Mouse (Mus musculus) limb, embryonic 10.5 days (tissue): ENCODE results near the gene Thap8. TPM values are rescaled to one million over a fixed set of nuclear protein-coding genes. Genes with fewer than 3 reads are reported as not detected.
"Not testable (repeated sequence)": the region's sequence is repeated elsewhere in the genome, so short reads cannot be mapped to it uniquely, and the experiment has no call there.

Experiments
- DNase-seq: peaks from one replicate; pipeline ENCODE4 v3.0.0-alpha.2; 2017; ENCODE audit warnings: low spot score
- H3K27ac ChIP-seq: fragments of 300-500 bp; sonication (generic); 2 replicates; pipeline ENCODE4 v1.5.1; 2016; ENCODE audit warnings: mild to moderate bottlenecking
- H3K27me3 ChIP-seq: fragments of 300-500 bp; sonication (generic); 2 replicates; pipeline ENCODE4 v1.6.1; 2016; ENCODE audit warnings: low read depth, mild to moderate bottlenecking; ENCODE audit not compliant: poor library complexity, severe bottlenecking
- H3K36me3 ChIP-seq: fragments of 300-500 bp; sonication (generic); 2 replicates; pipeline ENCODE4 v1.6.1; 2016; ENCODE audit warnings: mild to moderate bottlenecking, moderate library complexity
- H3K4me1 ChIP-seq: fragments of 300-500 bp; sonication (generic); 2 replicates; pipeline ENCODE4 v1.6.1; 2016
- H3K4me3 ChIP-seq: fragments of 300-500 bp; sonication (generic); 2 replicates; pipeline ENCODE4 v1.5.1; 2016; ENCODE audit warnings: mild to moderate bottlenecking, moderate library complexity
- H3K9me3 ChIP-seq: fragments of 300-500 bp; sonication (generic); replicated peaks from 2 replicates; pipeline ENCODE4 v1.6.1; 2016; ENCODE audit warnings: mild to moderate bottlenecking
- WGBS: fragments of 180-500 bp; shearing (Covaris S2); methylation state at CpG from one replicate; pipeline ENCODE4 v1.1.7; 2016; 5-methylcytosine and 5-hydroxymethylcytosine counted together
- polyA plus RNA-seq: library from polyadenylated mRNA; unstranded; fragments of >200 nt; fragmentation: Nextera tagmentation; extraction: Ambion mirVana; gene quantifications from 2 replicates; pipeline ENCODE4 v1.2.1, GENCODE M21; 2016

Thap8 gene
- 0.15 and 0.25 TPM in 2 replicates for polyA plus RNA-seq

DNA sequence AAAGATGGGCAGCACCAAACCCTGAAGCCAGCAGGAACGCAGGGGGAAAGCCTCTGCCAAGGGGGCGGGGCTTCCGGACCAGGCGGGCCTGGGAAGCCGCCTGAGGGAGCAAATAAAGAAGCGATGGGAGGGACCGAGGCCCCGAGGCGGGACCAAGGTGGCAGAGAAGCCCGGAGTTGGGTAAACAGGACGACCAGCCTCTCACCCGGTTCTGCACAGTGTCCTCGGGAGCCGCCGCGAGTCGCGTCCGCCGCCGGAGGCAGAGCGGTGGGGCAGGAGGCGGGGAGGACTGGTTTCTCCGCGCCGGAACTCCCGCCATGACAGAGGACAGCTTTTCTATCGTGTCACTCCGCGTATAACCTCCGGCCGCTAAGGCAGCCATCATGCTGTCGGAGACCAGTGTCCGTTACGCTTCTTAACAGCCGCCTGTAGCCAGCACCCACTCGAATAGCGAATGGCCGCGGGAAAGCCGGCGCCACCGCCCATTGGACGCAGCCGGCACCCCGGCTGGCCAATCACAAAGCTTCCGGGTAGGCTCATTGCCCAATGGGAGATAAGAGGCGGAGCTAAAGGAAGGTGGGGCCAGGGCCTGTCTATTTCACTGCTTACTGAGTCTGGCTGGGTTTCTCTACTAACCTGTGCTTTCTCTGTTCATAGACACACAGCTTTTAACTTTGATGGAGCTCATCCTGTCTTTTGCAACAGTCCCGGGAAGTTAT, at the start of gene Thap8, which contains the start of gene Wdr62:
TSS of gene Thap8 (plus strand) at position 144 of the 719 bp plus-strand sequence.
TSS of gene Wdr62 (minus strand) at position 469 of the 719 bp plus-strand sequence.
- Histone ChIP-seq H3K9me3 (no peaks in the 10 kb centered on the region), H3K4me3 (peak within 1 kb of the TSS; percentile 86), H3K27me3 (no peaks in the 10 kb centered on the region), H3K27ac (peak within 1 kb of the TSS; percentile 88), H3K36me3 (no peaks in the 10 kb centered on the region), H3K4me1 (peaks cover 19% of the 10 kb centered on the region)
- WGBS: under 1% methylated on average over 49 of the region's 49 CpGs
- DNase-seq: peak; percentile 92

DNA sequence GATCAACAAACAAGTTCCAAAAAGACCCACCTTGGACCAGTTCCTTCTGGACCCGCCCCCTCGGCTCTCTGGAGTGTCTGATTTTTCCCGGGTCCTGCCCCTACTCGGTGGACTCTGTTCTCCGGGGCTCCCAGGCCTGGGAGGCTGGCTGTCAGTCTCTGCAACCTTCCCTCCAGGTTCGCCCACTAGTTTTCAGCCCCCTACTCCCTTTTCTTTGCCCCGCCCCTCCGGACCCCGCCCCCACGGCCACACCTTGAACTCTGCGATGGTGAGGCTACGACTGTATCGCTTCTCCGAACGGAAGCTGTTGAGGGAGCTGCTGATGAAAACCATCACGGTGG, 48.6 kb upstream of the Thap8 start:
- 1% methylated on average over 16 of the region's 16 CpGs for WGBS
- Histone ChIP-seq H3K9me3 (no peaks in the 10 kb centered on the region), H3K27ac (peak overlapping the region; percentile 93), H3K4me1 (peaks cover 19% of the 10 kb centered on the region), H3K36me3 (peaks cover 65% of the 10 kb centered on the region), H3K27me3 (no peaks in the 10 kb centered on the region), H3K4me3 (peak overlapping the region; percentile 84)
- no peak for DNase-seq

DNA sequence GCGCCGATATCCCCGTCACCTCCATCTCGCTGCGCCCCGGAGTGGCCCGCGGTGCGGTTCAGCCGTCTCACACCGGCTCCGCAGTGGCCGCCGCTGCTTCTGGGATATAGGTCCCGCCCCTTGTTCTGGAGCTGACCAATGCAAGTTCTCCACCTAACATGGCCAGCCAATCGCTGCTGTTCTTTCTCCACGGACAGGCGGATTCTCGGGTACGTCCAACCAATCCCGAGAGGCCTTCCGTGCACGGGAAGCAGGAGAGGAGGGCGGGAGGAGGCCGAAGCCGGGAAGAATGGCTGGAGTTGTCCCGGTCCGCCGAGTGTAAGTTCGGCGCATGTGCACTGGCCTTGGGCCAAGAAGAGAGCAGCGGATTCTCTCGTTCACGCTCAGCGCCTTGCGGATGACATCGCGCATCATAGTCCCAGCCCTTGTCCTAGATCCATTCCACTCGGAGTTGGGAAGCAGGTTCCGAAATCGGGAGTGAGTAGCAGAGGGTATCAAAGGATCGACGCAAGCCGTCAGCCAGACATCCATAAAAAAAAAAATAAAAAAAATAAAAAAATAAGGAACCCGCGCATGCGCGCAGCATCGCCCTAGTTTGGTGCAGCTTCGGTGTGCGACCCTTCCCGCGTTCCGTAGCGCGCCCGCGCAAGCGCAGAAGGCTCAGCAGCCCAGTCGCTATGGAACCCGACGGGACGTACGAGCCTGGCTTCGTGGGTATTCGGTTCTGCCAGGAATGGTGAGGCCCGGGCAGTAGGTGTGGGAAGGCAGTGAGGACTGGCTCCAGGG, 48.0 kb upstream of the Thap8 start, which contains the start of the genes Polr2i and Tbcb:
TSS of gene Polr2i (plus strand) at position 280 of the 786 bp plus-strand sequence.
TSS of gene Tbcb (minus strand) at position 604 of the 786 bp plus-strand sequence.
- H3K27ac ChIP-seq: peak within 1 kb of the TSS; percentile 93
- H3K36me3 ChIP-seq: peaks cover 60% of the 10 kb centered on the region
- peak within 1 kb of the TSS; percentile 84 for H3K4me3 ChIP-seq
- no peaks in the 10 kb centered on the region for H3K9me3 ChIP-seq
- WGBS: under 1% methylated on average over 67 of the region's 67 CpGs
- H3K4me1 ChIP-seq: peaks cover 19% of the 10 kb centered on the region
- H3K27me3 ChIP-seq: no peaks in the 10 kb centered on the region
- peak; percentile 96 for DNase-seq

DNA sequence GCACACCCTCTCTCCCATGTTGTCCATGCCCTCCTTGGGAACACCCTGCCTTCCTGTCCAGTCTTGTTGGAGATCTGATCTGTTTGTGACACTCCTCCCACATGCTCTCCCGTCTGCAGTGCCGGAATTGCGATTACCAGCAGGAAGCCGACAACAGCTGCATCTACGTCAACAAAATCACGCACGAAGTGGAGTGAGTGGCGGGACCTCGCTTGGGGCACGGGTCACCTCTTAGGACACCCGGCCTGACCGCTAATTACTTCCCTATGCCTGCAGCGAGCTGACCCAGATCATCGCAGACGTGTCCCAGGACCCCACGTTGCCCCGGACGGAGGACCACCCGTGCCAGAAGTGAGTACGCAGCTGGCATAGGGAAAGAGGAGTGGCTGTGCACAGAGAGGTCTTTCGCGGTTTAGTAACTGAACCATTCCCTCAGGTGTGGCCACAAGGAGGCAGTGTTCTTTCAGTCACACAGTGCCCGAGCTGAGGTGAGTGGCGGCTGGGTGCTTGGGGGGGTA, 47.2 kb upstream of the Thap8 start:
- peak; percentile 75 for DNase-seq
- Histone ChIP-seq H3K27ac (peak overlapping the region; percentile 93), H3K36me3 (peaks cover 51% of the 10 kb centered on the region), H3K9me3 (no peaks in the 10 kb centered on the region), H3K4me1 (peaks cover 19% of the 10 kb centered on the region), H3K4me3 (peak overlapping the region; percentile 84), H3K27me3 (no peaks in the 10 kb centered on the region)
- WGBS: 5% methylated on average over 24 of the region's 24 CpGs

DNA sequence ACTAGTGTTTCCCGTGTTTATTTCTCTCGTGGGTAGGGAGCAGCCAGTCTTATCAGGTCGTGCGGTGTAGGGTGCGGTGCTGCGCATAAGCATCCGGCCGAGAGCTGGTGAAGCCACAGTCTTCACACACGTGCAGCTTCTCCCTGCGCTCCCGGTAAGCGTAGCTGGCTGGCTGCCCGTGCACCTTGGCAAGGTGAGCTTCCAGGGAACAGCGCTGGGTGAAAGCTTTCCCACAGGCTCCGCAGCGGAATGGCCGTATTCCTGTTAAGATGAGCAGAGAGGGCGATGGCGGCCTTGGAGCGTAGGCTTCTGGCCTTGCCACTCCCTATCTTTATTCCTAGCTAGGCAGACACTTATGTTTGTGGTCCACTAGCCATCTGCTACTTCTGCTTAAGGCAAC, 46.5 kb upstream of the Thap8 start:
- WGBS: 90% methylated on average over 20 of the region's 20 CpGs
- H3K27ac ChIP-seq: no peak overlapping the region
- peaks cover 45% of the 10 kb centered on the region for H3K36me3 ChIP-seq
- peaks cover 19% of the 10 kb centered on the region for H3K4me1 ChIP-seq
- peak overlapping the region; percentile 84 for H3K4me3 ChIP-seq
- no peaks in the 10 kb centered on the region for H3K27me3 ChIP-seq
- DNase-seq: no peak
- H3K9me3 ChIP-seq: no peaks in the 10 kb centered on the region

DNA sequence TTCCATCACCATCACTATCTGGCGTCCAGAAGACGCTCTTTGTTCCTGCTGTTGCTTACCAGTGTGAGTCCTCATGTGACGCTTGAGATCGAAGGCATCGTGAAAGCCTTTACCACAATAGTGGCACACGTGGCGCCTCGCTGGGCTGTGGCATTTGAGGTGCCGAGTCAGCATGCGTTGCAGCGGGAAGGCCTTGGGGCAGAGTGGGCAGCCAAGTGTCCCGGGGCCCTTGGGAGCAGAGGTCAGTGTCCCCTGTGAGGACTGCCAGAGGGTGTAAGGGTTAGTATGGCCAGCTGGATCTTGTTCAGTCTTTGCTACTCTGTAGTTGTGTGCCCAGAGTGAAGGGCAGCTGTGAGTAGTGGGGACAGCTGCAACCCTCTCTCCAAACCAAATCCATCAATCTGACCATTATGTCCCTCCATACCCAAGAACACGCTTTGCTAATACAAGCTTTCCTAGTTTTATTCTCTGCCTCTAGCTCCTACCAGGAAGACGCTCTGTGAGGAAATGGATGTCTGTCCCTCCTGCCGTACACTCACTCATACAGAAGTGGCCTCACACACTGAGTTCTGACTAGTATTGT, 45.5 kb upstream of the Thap8 start:
- WGBS: 96% methylated on average over 15 of the region's 15 CpGs
- Histone ChIP-seq H3K27ac (no peak overlapping the region), H3K27me3 (no peaks in the 10 kb centered on the region), H3K36me3 (peaks cover 38% of the 10 kb centered on the region), H3K4me1 (peaks cover 19% of the 10 kb centered on the region), H3K4me3 (no peak overlapping the region), H3K9me3 (no peaks in the 10 kb centered on the region)
- DNase-seq: no peak

DNA sequence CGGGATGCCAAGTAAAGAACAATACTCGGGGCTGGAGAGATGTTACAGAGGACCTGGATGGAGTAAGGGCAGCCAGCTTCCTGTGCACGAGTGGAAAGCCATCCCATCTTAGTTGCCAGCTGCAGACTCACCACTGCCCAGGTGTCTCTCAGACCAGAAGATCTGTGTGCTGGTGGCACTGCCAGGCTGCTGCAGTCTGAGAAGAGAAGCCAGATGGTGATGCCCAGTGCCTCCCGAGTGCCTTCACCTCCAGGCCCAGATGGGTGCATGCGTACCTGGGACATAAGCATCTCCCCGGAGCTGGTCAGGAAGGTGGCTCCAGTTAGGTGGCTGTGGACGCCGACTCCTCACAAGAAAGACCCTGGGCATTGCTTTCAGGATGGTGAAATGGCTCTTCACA, 44.8 kb upstream of the Thap8 start:
- H3K9me3 ChIP-seq: no peaks in the 10 kb centered on the region
- 94% methylated on average over 8 of the region's 8 CpGs for WGBS
- no peak overlapping the region for H3K4me3 ChIP-seq
- no peaks in the 10 kb centered on the region for H3K27me3 ChIP-seq
- no peak overlapping the region for H3K27ac ChIP-seq
- H3K36me3 ChIP-seq: peaks cover 39% of the 10 kb centered on the region
- peaks cover 19% of the 10 kb centered on the region for H3K4me1 ChIP-seq
- DNase-seq: no peak

DNA sequence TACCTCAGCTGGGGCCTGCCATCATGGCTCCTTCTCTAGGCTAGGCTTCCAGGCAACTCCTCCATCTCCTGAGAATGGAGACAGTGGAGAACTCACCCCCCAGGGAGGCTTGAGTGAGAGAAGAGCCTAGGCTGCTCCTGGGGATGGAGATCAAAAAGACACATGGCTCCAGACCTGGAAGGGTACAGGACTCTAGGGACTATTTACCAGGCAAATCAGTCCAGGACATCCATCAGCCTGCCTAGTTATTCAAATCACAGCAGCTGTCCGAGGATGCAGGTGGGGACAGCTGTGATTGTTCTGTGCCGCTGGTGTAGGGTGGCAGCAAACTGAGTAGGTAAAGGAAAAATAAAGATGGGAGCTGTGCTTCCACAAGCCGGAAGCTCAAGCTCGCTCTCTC, 44.3 kb upstream of the Thap8 start, which contains the start of gene Ovol3:
TSS of gene Ovol3 (minus strand) at position 101 of the 400 bp plus-strand sequence.
- Histone ChIP-seq H3K9me3 (no peaks in the 10 kb centered on the region), H3K36me3 (peaks cover 41% of the 10 kb centered on the region), H3K4me3 (no peak within 1 kb of the TSS), H3K27me3 (no peaks in the 10 kb centered on the region), H3K27ac (no peak within 1 kb of the TSS), H3K4me1 (peaks cover 18% of the 10 kb centered on the region)
- 96% methylated on average over 4 of the region's 4 CpGs for WGBS
- DNase-seq: no peak

DNA sequence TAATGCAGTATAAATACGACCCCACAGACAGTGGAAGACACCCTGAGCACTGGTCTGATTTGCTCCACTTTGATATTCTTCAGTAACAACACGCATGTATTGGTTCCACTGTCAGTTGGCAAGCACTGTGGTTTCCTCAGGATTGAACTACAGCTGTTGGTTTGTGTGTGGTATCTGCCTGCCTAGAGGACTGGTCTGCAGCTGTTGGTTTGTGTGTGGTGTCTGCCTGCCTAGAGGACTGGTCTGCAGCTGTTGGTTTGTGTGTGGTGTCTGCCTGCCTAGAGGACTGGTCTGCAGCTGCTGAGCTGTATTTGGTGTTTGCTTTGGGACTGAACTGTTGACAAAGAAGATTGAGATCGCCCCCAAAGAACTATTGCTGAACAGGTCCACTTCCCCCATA, 42.5 kb upstream of the Thap8 start:
- H3K4me1 ChIP-seq: peaks cover 10% of the 10 kb centered on the region
- peaks cover 57% of the 10 kb centered on the region for H3K36me3 ChIP-seq
- DNase-seq, H3K9me3 ChIP-seq, H3K4me3 ChIP-seq, H3K27me3 ChIP-seq, H3K27ac ChIP-seq: not testable (repeated sequence)
- 90% methylated on average over 3 of the region's 3 CpGs for WGBS

DNA sequence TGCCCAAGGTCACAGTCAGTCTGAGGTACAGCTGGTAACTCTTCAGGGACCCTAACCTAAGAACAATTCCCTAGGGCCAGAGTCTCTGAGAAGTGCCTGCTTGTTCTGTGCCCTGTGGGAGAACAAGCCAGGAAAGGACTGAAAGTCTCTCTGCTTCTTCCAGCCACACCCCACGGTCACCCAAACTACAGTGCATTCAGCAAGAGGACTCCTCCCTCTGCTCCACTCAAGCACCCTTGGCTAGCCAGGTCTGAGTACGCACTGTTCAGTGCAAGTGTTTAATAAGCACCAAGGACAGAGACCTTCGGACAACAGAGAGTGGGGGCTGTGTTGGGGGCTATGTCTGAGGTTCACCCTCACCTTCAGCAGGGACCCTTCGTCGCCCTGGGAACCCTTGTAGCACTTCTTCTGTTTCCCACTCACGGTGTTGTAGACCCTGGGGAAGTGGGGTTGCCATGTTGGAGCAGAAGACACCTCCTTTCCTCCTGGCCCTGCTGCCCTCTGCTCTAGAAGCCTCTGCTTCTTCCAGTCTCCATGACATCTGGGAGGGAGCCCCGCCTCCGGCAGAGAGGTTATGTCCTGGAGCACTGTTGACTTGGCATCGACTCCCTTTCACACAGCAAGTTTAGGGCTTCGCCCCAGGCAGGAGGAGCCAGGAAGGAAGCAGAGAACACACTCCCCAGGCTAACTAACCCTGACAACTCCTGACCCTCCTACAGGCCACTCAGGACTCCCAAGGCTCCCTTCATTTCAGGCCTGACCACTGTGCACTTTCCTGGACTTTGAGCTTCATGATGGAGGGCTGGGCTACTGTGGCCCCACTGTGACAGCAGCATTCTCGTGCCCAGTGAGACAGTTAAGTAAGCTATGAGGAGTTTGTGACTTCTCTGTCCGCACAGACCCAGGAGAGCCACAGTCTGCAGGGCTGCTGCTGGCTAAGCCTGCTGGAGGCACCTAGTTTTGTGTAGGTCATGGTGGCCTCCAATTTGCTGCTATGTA, 27.6 kb upstream of the Thap8 start:
- H3K27ac ChIP-seq: no peak overlapping the region
- H3K9me3 ChIP-seq: no peaks in the 10 kb centered on the region
- no peak overlapping the region for H3K4me3 ChIP-seq
- H3K27me3 ChIP-seq: no peaks in the 10 kb centered on the region
- no peak for DNase-seq
- no peaks in the 10 kb centered on the region for H3K4me1 ChIP-seq
- WGBS: 89% methylated on average over 12 of the region's 12 CpGs
- peaks cover 74% of the 10 kb centered on the region for H3K36me3 ChIP-seq

DNA sequence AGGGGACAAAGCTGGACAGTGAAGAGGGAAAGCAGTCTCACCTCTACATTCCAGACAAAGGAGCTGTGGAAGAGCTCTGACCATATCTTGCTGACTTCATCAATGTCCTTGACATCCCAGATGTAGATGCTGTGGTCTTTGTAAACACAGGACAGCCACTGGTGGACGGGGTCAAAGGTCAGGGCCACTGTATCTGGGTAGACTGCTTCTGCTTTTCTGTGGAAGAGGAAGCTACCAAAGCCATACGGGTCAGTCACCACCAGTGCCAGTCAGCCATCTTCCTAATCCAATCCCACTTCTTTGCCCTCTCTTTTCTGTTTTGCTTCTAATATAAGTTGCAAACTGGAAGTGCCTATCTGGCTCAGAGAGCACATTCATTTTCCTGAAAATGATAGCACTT, 14.9 kb upstream of the Thap8 start:
- no peak overlapping the region for H3K27ac ChIP-seq
- peaks cover 82% of the 10 kb centered on the region for H3K36me3 ChIP-seq
- no peaks in the 10 kb centered on the region for H3K27me3 ChIP-seq
- 79% methylated on average over 2 of the region's 2 CpGs for WGBS
- H3K9me3 ChIP-seq: no peaks in the 10 kb centered on the region
- DNase-seq: no peak
- no peaks in the 10 kb centered on the region for H3K4me1 ChIP-seq
- H3K4me3 ChIP-seq: no peak overlapping the region

DNA sequence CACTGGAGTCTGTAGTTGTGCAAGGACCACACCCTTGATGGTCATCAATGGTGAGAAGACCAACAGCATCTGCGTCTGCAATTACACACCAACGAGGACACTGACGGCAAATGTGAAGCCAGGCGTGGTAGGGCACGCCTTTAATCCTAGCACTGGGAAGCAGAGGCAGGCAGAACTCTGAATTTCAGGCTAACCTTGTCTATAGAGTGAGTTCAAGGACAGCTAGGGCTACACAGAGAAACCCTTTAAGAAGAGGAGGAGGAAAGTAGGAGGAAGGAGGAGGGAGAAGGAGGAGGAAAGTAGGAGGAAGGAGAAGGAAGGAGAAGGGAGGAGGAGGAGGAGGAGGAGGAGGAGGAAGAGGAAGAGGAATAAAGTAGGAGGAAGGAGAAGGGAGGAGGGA, 14.4 kb upstream of the Thap8 start:
- no peaks in the 10 kb centered on the region for H3K4me1 ChIP-seq
- H3K27me3 ChIP-seq: no peaks in the 10 kb centered on the region
- H3K4me3 ChIP-seq: no peak overlapping the region
- no peak overlapping the region for H3K27ac ChIP-seq
- DNase-seq: no peak
- 95% methylated on average over 5 of the region's 5 CpGs for WGBS
- no peaks in the 10 kb centered on the region for H3K9me3 ChIP-seq
- peaks cover 83% of the 10 kb centered on the region for H3K36me3 ChIP-seq
